17 mouse cellular contexts compared by ENCODE assay signal in the genomic region with DNA sequence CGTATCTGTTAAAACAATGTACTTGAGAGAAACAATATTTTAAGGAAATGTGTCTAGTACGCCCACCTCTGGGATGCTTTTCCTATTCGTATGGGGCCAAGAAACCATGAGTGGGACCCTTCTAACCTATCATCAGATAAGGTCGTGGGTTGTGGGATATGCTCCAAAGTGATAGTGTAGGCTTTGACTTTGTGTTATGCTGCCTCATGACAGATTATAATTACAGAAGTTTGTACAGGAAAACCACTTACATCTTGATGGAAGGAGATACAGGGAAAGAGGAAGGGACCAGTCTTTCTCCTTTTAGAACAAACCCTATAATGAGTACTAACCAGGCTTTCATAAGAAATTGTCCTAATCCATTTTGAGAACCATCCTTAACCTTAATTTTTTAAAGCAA.
"Had no signal": no experiment of that assay in that cellular context is flagged by ENCODE, and none has a peak within 500 bp of the region (broad histone marks: within the 10 kb centered on the region; RNA-seq: fewer than 3 reads in every experiment).

No protein-coding gene starts in this region.

- DNase-seq: left cerebral cortex, postnatal 4 days; liver; liver, embryonic 13.5 days; liver, postnatal 0 days; lung, adult 18-20 months; lung, adult 2 months; lung, embryonic 14.5 days; lung, postnatal 10 days; lung, postnatal 14 days; lung, postnatal 36 days; lung, postnatal 4 days; midbrain, embryonic 14.5 days had no signal

- ATAC-seq: liver, embryonic 12.5 days; liver, postnatal 0 days; lung, postnatal 0 days; midbrain, embryonic 13.5 days; midbrain, embryonic 15.5 days; midbrain, embryonic 16.5 days had no signal
